Comparison of ENCODE assay signal across 24 mouse cellular contexts in genomic region chr2:113778036-113778435, GRCm38 (mm10). TPM values are rescaled to one million over a fixed set of nuclear protein-coding genes. Genes with fewer than 3 reads are reported as not detected.
DNase-seq lines count a peak whose midpoint lies in the region; ATAC-seq and TF ChIP-seq lines count a peak whose summit lies in the region.
"Had no signal": no experiment of that assay in that cellular context is flagged by ENCODE, and none has a peak within 500 bp of the region (broad histone marks: within the 10 kb centered on the region; RNA-seq: fewer than 3 reads in every experiment).

No protein-coding gene starts in this region.

- no peak overlapping the region for H3K27ac ChIP-seq in kidney, postnatal 0 days
- no peak overlapping the region for H3K27ac ChIP-seq in forebrain, embryonic 12.5 days
- H3K27ac ChIP-seq: heart, embryonic 13.5 days; limb, embryonic 12.5 days; liver, embryonic 12.5 days; lung, embryonic 15.5 days; midbrain, embryonic 12.5 days; neural tube, embryonic 12.5 days had no signal

- ATAC-seq in kidney, postnatal 0 days (replicated peaks; ENCODE audit: low FRiP score, low read depth) = no peak
- no peak for ATAC-seq in forebrain, embryonic 12.5 days (ENCODE audit: low FRiP score)
- ATAC-seq: hindbrain, embryonic 16.5 days; liver, embryonic 12.5 days had no signal

- peak; percentile 41; the same call in 1 of the 2 replicates for TF ChIP-seq CTCF in kidney, postnatal 0 days (IDR thresholded peaks at IDR 0.05; ENCODE audit: low read depth)

- 72% methylated on average over 6 of the region's 6 CpGs for WGBS in kidney, postnatal 0 days
- WGBS in forebrain, embryonic 12.5 days = 76% methylated on average over 6 of the region's 6 CpGs

- no peaks in the 10 kb centered on the region for H3K4me1 ChIP-seq in kidney, postnatal 0 days (replicated peaks; ENCODE audit: insufficient read depth, low read length)
- H3K4me1 ChIP-seq in forebrain, embryonic 12.5 days = no peaks in the 10 kb centered on the region
- H3K4me1 ChIP-seq: heart, embryonic 13.5 days; limb, embryonic 12.5 days; liver, embryonic 12.5 days; lung, embryonic 15.5 days; midbrain, embryonic 12.5 days; neural tube, embryonic 12.5 days had no signal

- H3K27me3 ChIP-seq in kidney, postnatal 0 days (ENCODE audit: insufficient read depth, low read length) = no peaks in the 10 kb centered on the region
- H3K27me3 ChIP-seq in forebrain, embryonic 12.5 days = no peaks in the 10 kb centered on the region
- H3K27me3 ChIP-seq: heart, embryonic 13.5 days; limb, embryonic 12.5 days; liver, embryonic 12.5 days; lung, embryonic 15.5 days; midbrain, embryonic 12.5 days; neural tube, embryonic 12.5 days had no signal

- H3K4me2 ChIP-seq in kidney, postnatal 0 days (ENCODE audit: low read length) = no peak overlapping the region
- no peak overlapping the region for H3K4me2 ChIP-seq in forebrain, embryonic 12.5 days
- H3K4me2 ChIP-seq: heart, embryonic 13.5 days; limb, embryonic 12.5 days; liver, embryonic 12.5 days; lung, embryonic 15.5 days; midbrain, embryonic 12.5 days; neural tube, embryonic 12.5 days had no signal

- H3K9ac ChIP-seq in kidney, postnatal 0 days (ENCODE audit: low read depth, low read length) = no peak overlapping the region
- no peak overlapping the region for H3K9ac ChIP-seq in forebrain, embryonic 12.5 days
- H3K9ac ChIP-seq: heart, embryonic 13.5 days; limb, embryonic 12.5 days; liver, embryonic 12.5 days; lung, embryonic 15.5 days; midbrain, embryonic 12.5 days; neural tube, embryonic 12.5 days had no signal

- DNase-seq in embryo, embryonic 10.5 days (ENCODE audit: low spot score) = peak; percentile 10
- DNase-seq in embryo, embryonic 9.5 days (ENCODE audit: extremely low spot score) = no peak
- DNase-seq in kidney, postnatal 0 days (ENCODE audit: low spot score) = no peak
- no peak for DNase-seq in kidney, adult 11 months
- DNase-seq in 416B (ENCODE audit: low read depth) (peak; percentile 26), R1 (ENCODE audit: low read depth, low spot score) (peak; percentile 12)
- no peak for DNase-seq in testis, postnatal 14 days (ENCODE audit: low spot score)
- DNase-seq: adrenal gland, postnatal 14 days; B cell, adult 2 months; cerebellum, adult 18-20 months; heart, postnatal 4 days; kidney, adult 2 months; kidney, postnatal 25 days; layer of hippocampus, adult 9-11 months; right cerebral cortex, postnatal 4 days; thymus, postnatal 14 days had no signal

- no peak overlapping the region for H3K4me3 ChIP-seq in kidney, postnatal 0 days (replicated peaks; ENCODE audit: low read depth, low read length)
- no peak overlapping the region for H3K4me3 ChIP-seq in forebrain, embryonic 12.5 days (replicated peaks)
- H3K4me3 ChIP-seq: heart, embryonic 13.5 days; limb, embryonic 12.5 days; liver, embryonic 12.5 days; lung, embryonic 15.5 days; midbrain, embryonic 12.5 days; neural tube, embryonic 12.5 days had no signal

- H3K9me3 ChIP-seq in kidney, postnatal 0 days (replicated peaks; ENCODE audit: low read length) = no peaks in the 10 kb centered on the region
- no peaks in the 10 kb centered on the region for H3K9me3 ChIP-seq in forebrain, embryonic 12.5 days
- H3K9me3 ChIP-seq: limb, embryonic 12.5 days; liver, embryonic 12.5 days; lung, embryonic 15.5 days; midbrain, embryonic 12.5 days; neural tube, embryonic 12.5 days had no signal

- H3K36me3 ChIP-seq in kidney, postnatal 0 days (ENCODE audit: insufficient read depth, low read length) = no peaks in the 10 kb centered on the region
- H3K36me3 ChIP-seq in forebrain, embryonic 12.5 days (replicated peaks) = no peaks in the 10 kb centered on the region
- H3K36me3 ChIP-seq: heart, embryonic 13.5 days; limb, embryonic 12.5 days; liver, embryonic 12.5 days; lung, embryonic 15.5 days; neural tube, embryonic 12.5 days had no signal

RNA-seq across cellular contexts. Expression of gene Grem1, which starts 19.6 kb away (rescaled TPM):
- 0.14 and 0.18 TPM in 2 replicates for polyA plus RNA-seq in kidney, postnatal 0 days (2015; fragmentation: Nextera tagmentation; extraction: Ambion mirVana)
- 0.44 and 0.57 TPM in 2 replicates for polyA plus RNA-seq in forebrain, embryonic 12.5 days (2016; fragmentation: Nextera tagmentation; extraction: Ambion mirVana)

RNA-seq across cellular contexts. Expression of gene Scg5, which starts 50.9 kb away (rescaled TPM):
- 36.9 and 46.2 TPM in 2 replicates for polyA plus RNA-seq in kidney, postnatal 0 days (2015; fragmentation: Nextera tagmentation; extraction: Ambion mirVana)
- polyA plus RNA-seq in forebrain, embryonic 12.5 days (2016; fragmentation: Nextera tagmentation; extraction: Ambion mirVana) = 67.8 and 71.2 TPM in 2 replicates
- polyA plus RNA-seq: liver, embryonic 12.5 days had no signal

Comparison
In these comparisons a context has a peak if more than half of its experiments do, and no peak if none do; other contexts are left out.
1. DNase-seq: peak in embryo, embryonic 10.5 days (single experiment), 416B (single experiment) and R1 (single experiment); none in embryo, embryonic 9.5 days (single experiment), kidney, postnatal 0 days (single experiment), kidney, adult 11 months (single experiment) and testis, postnatal 14 days (single experiment).